Mouse (Mus musculus): Measurements from ENCODE around the gene Ttyh3. TPM values are rescaled to one million over a fixed set of nuclear protein-coding genes. Genes with fewer than 3 reads are reported as not detected.

The Ttyh3 gene
- polyA plus RNA-seq (2014; fragmentation: Illumina TruSeq; extraction: RNeasy Lipid Tissue Mini Kit (QIAGEN cat#74804); ENCODE audit: insufficient read depth, low read depth, low replicate concordance) = 18.1 TPM

DNA sequence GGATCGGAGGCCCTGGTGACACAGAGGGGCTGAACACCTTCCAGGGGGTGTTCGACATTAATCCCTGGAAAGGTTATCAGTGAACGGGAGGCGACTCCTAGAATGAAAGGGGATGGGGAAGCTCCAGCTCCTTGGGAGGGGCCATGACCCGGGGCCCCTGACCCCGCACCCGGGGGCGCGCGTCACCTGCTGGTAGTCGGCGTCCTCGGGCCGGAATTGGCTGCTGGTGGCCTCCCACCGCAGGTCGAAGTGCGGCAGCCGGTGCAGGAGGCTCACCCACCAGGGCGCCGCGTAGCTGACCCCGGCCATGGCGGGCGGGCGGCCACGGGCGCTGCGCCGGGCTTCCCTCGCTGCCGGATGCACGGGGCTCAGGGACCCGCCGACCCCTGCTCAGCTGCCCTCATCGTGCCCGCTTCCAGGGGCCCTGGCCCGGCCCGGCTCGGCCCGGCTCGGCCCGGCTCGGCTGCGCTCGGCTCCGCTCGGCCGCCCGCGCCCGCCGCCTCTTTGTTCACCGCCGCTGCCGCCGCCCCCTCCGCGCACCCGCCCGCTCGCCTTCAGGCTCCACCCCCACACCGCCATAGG, at the start of gene Ttyh3:
Gene Ttyh3 (minus strand): TSS at position 513 of the 582 bp plus-strand sequence.

DNA sequence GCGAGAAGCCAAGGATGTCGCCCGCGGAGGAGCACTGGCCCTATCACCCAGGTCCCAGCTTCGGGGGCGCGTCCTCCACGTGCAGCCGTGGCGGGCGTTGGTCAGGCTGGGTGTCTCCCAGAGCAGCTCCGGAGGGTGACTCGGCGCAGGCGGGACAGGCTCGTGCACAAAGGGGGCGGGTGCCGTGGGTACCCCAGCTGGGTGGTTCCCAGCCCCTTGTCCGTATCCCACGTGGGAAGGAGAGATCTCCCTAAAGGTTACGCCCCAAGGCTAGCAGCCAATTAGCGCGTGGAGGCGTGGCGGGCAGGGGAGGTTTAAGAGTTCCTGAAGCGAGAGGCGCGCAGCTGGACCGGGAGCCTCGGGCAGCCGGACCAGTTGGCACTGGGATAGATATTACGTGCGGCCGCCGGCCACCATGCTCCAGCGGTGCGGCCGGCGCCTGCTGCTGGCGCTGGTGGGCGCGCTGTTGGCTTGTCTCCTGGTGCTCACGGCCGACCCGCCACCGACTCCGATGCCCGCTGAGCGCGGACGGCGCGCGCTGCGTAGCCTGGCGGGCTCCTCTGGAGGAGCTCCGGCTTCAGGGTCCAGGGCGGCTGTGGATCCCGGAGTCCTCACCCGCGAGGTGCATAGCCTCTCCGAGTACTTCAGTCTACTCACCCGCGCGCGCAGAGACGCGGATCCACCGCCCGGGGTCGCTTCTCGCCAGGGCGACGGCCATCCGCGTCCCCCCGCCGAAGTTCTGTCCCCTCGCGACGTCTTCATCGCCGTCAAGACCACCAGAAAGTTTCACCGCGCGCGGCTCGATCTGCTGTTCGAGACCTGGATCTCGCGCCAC, 41.6 kb downstream of the Ttyh3 start, which contains the start of gene Lfng:
Gene Lfng (plus strand): TSS at position 320 of the 835 bp plus-strand sequence.

Other genes starting within 250 kb of the Ttyh3 start
- gene Eif3b, start 229.7 kb downstream of the Ttyh3 start, polyA plus RNA-seq (2014; fragmentation: Illumina TruSeq; extraction: RNeasy Lipid Tissue Mini Kit (QIAGEN cat#74804); ENCODE audit: insufficient read depth, low read depth, low replicate concordance) = 95.9 TPM
- not detected for gene Gm4869, start 203.4 kb downstream of the Ttyh3 start, polyA plus RNA-seq (2014; fragmentation: Illumina TruSeq; extraction: RNeasy Lipid Tissue Mini Kit (QIAGEN cat#74804); ENCODE audit: insufficient read depth, low read depth, low replicate concordance)
- 21.9 TPM for gene Chst12, start 143.5 kb downstream of the Ttyh3 start, polyA plus RNA-seq (2014; fragmentation: Illumina TruSeq; extraction: RNeasy Lipid Tissue Mini Kit (QIAGEN cat#74804); ENCODE audit: insufficient read depth, low read depth, low replicate concordance)
- gene Grifin, start 84.0 kb downstream of the Ttyh3 start, polyA plus RNA-seq (2014; fragmentation: Illumina TruSeq; extraction: RNeasy Lipid Tissue Mini Kit (QIAGEN cat#74804); ENCODE audit: insufficient read depth, low read depth, low replicate concordance) = not detected
- 40.2 TPM for gene Lfng, start 41.7 kb downstream of the Ttyh3 start, polyA plus RNA-seq (2014; fragmentation: Illumina TruSeq; extraction: RNeasy Lipid Tissue Mini Kit (QIAGEN cat#74804); ENCODE audit: insufficient read depth, low read depth, low replicate concordance)
- gene Iqce, start 53.3 kb upstream of the Ttyh3 start, polyA plus RNA-seq (2014; fragmentation: Illumina TruSeq; extraction: RNeasy Lipid Tissue Mini Kit (QIAGEN cat#74804); ENCODE audit: insufficient read depth, low read depth, low replicate concordance) = 8.5 TPM
- gene Brat1, start 56.0 kb upstream of the Ttyh3 start, polyA plus RNA-seq (2014; fragmentation: Illumina TruSeq; extraction: RNeasy Lipid Tissue Mini Kit (QIAGEN cat#74804); ENCODE audit: insufficient read depth, low read depth, low replicate concordance) = 6.4 TPM
- gene Amz1, start 75.1 kb upstream of the Ttyh3 start, polyA plus RNA-seq (2014; fragmentation: Illumina TruSeq; extraction: RNeasy Lipid Tissue Mini Kit (QIAGEN cat#74804); ENCODE audit: insufficient read depth, low read depth, low replicate concordance) = 7.7 TPM
- 42.2 TPM for gene Gna12, start 181.4 kb upstream of the Ttyh3 start, polyA plus RNA-seq (2014; fragmentation: Illumina TruSeq; extraction: RNeasy Lipid Tissue Mini Kit (QIAGEN cat#74804); ENCODE audit: insufficient read depth, low read depth, low replicate concordance)

Measured in lung, adult 10 weeks (tissue).